Mouse (Mus musculus): ENCODE data around the gene Rmi2.

Gene Rmi2

GRCm38 (mm10) chr16:10821387-10821786, 13.5 kb upstream of the Rmi2 start:
- in situ Hi-C loops (cut with MboI; ENCODE audit: low pct_unique_long_range_greater_than_20kb in 1 of 2, low sequenced_read_pairs in 2 of 2, unreplicated experiment in 1 of 2), result no loop called here

DNA sequence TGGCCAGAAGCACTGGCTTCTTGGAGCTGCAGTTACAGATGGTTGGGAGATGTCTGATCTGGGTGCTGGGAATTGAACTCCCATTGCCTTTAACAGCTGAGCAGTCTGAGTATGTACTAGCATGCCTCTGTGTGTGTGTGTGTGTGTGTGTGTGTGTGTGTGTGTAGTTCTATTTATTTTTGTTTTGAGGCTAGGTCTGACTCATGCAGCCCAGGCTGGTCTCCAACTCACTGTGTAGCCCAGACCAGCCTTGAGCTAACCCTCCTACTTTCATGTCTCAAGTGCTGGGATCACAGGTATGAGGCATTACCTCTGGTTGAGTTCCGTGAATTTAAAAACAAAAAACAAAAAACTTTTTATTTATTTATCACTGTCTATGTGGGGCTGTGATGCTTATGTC, 10.3 kb upstream of the Rmi2 start:
- in situ Hi-C loops (cut with MboI; ENCODE audit: low pct_unique_long_range_greater_than_20kb in 1 of 2, low sequenced_read_pairs in 2 of 2, unreplicated experiment in 1 of 2), result no loop called here

DNA sequence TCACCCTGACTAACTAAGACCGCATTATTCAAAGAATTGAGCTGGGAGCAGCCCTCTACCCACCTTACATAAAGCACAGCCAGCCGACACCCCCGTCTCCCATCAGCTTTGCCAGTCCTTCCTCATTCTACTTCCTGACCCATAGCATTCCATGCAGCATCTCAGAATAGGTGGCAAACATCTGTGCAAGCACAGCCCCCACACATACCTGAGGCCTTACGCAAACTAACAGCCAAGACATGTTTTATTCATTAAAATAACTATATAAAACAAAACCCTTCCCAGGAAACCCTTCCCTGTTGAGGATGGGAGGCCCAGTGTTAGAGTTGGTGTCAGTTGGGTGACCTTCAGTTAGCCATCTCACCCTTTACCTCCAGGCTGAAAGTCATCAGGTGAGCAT, 9.0 kb upstream of the Rmi2 start:
- in situ Hi-C loops (cut with MboI; ENCODE audit: low pct_unique_long_range_greater_than_20kb in 1 of 2, low sequenced_read_pairs in 2 of 2, unreplicated experiment in 1 of 2), result no loop called here

DNA sequence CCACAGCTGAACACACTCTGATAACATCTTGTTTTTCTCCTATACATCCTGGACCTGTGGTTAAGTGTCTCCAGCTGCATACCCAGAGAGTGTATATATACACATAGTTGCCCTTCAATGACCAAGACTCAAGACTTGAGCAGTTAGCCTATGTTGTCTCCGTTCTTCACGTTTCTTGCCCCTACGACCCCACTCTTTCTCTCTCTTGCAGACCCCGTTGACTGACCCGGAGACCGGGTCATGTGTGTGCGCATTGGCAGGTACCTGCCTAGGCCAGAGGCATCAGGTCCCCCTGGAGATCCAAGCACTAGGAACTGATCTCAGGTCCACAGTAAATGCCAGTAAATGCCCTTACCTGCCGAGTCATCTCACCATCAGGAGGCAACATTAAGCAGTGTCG, 7.6 kb upstream of the Rmi2 start:
- in situ Hi-C loops (cut with MboI; ENCODE audit: low pct_unique_long_range_greater_than_20kb in 1 of 2, low sequenced_read_pairs in 2 of 2, unreplicated experiment in 1 of 2), result no loop called here

- in situ Hi-C loops (cut with MboI; ENCODE audit: low pct_unique_long_range_greater_than_20kb in 1 of 2, low sequenced_read_pairs in 2 of 2, unreplicated experiment in 1 of 2), result no loop called here
Measured at GRCm38 (mm10) chr16:10827766-10828460, 6.9 kb upstream of the Rmi2 start.

DNA sequence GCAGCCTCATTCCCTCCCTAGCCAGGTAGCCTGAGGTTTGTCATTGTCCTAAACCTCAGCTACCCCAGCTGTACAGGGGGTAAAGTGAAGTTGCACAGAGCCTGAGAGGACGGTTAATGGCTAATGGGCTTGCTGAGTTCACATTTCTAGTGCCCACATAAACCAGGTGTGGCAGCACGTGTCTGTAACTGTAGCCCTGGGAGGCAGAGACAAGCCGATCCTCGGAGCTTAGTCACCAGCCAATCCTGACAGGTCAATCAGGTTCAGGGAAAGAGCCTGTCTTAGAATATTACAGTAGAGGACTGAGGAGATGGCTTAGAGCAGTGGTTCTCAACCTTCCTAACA, 6.4 kb upstream of the Rmi2 start:
- in situ Hi-C loops (cut with MboI; ENCODE audit: low pct_unique_long_range_greater_than_20kb in 1 of 2, low sequenced_read_pairs in 2 of 2, unreplicated experiment in 1 of 2), result no loop called here

DNA sequence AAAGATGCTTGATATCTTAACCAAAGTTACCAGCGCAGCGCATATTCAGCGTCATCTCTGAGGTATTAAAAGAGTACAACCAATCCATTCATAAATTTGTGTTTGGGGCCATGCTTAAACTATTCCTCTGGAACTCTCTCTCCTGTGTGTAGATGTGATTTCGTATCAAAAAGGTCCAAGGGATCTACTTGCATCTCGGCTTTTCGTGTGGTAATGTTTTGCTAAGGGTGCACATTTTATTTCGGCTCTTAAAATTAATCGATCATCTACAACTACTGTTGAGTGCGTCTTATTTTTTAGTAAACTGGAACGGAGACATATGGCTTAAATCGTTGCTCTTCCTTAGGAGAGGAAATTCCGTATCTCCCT, 333 bp upstream of the Rmi2 start:
- in situ Hi-C loops (cut with MboI; ENCODE audit: low pct_unique_long_range_greater_than_20kb in 1 of 2, low sequenced_read_pairs in 2 of 2, unreplicated experiment in 1 of 2), result no loop called here

GRCm38 (mm10) chr16:10836388-10836787, 1.5 kb downstream of the Rmi2 start:
- in situ Hi-C loops (cut with MboI; ENCODE audit: low pct_unique_long_range_greater_than_20kb in 1 of 2, low sequenced_read_pairs in 2 of 2, unreplicated experiment in 1 of 2), result no loop called here

- in situ Hi-C loops (cut with MboI; ENCODE audit: low pct_unique_long_range_greater_than_20kb in 1 of 2, low sequenced_read_pairs in 2 of 2, unreplicated experiment in 1 of 2), result no loop called here
Measured at GRCm38 (mm10) chr16:10837250-10837649, 2.4 kb downstream of the Rmi2 start.

GRCm38 (mm10) chr16:10837903-10838302, 3.0 kb downstream of the Rmi2 start:
- in situ Hi-C loops (cut with MboI; ENCODE audit: low pct_unique_long_range_greater_than_20kb in 1 of 2, low sequenced_read_pairs in 2 of 2, unreplicated experiment in 1 of 2), result no loop called here

DNA sequence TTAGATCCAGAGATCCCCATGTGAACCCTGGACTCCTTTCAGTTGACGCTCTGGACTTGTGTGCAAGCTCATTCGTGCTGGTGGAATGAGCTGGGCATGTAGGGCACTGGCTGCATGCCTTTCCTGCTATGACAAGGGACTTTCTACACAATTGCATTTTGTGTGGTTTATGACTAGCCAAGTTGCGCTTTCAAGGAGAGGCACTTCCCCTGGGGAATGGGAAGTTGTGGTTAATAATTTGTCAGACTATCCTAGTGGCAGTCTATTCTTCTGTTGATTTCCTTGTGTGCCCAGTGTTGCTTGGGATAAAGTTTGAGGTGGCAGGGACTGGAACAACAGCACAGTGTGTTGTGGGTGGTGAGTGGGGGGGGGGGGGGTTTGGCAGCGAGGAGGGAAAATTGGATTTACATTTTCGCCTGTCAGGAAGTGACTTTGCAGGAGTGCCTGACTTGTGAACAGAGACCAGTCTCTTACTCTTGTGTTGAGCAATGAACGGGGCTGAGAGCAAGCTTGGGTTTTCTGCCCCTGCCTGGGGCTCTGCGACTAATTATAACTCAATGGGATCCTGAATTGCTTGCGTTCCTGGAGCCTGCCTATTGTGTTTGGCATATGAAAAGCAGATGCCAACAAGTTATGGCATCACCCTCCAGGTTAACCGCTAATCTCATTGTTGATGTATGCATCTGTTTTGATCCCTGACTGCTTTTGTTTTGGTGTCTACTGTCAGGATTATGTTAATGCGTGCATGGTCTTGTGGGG, 3.8 kb downstream of the Rmi2 start:
- in situ Hi-C loops (cut with MboI; ENCODE audit: low pct_unique_long_range_greater_than_20kb in 1 of 2, low sequenced_read_pairs in 2 of 2, unreplicated experiment in 1 of 2), result no loop called here

GRCm38 (mm10) chr16:10840018-10840417, 5.2 kb downstream of the Rmi2 start:
- in situ Hi-C loops (cut with MboI; ENCODE audit: low pct_unique_long_range_greater_than_20kb in 1 of 2, low sequenced_read_pairs in 2 of 2, unreplicated experiment in 1 of 2), result loop anchor here in 1 of 2 experiments (10.0 kb wide), 1 partner anchor 265 kb away; no protein-coding TSS in a partner anchor

DNA sequence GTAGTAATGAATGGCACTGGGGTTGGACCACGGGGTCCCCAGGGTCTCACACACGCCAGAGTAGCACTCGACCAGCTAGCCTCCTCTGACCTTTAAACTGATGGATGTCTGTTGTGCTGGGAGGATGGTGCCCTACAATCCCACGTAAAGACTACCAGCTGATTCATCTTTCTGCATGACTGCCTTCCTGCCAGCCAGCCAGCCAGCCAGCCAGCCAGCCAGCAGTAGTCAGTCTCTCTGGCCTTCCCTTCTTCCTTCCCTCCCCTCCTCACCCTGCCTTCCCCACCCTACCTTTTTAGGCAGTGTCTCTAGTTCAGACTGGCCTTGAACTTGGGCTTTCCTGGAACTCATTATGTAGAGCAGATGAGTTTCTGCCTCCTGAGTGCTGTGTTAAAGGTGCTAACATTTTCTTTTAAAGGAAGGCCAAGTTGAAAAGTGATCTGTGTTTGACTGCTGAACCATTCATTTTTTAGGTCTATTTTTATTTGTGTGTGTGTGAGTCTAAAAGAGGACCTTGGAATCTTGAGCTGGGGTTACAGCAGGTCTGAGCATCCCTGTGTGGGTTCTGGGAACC, 7.5 kb downstream of the Rmi2 start:
- in situ Hi-C loops (cut with MboI; ENCODE audit: low pct_unique_long_range_greater_than_20kb in 1 of 2, low sequenced_read_pairs in 2 of 2, unreplicated experiment in 1 of 2), result loop anchor here in 1 of 2 experiments (10.0 kb wide), 1 partner anchor 268 kb away; no protein-coding TSS in a partner anchor

GRCm38 (mm10) chr16:10843486-10844318, 8.8 kb downstream of the Rmi2 start:
- in situ Hi-C loops (cut with MboI; ENCODE audit: low pct_unique_long_range_greater_than_20kb in 1 of 2, low sequenced_read_pairs in 2 of 2, unreplicated experiment in 1 of 2), result loop anchor here in 1 of 2 experiments (10.0 kb wide), 1 partner anchor 269 kb away; no protein-coding TSS in a partner anchor

DNA sequence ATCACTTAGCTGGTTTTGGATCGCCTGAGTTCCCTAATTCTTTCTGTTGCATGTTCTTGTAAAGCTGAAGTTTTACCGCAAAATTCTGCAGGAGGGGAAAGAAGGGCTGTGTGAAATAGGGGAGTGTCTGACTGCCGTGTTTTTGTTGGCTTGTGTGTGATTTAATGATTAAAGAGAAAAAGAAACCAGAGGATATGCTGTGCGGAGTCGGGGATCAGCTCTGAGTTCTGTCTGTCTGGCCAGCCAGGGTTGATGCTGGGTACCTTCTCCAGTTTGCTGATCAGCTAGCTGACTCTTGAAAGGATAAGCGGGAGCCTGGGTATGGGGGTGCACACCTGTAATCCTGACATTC, 9.4 kb downstream of the Rmi2 start:
- in situ Hi-C loops (cut with MboI; ENCODE audit: low pct_unique_long_range_greater_than_20kb in 1 of 2, low sequenced_read_pairs in 2 of 2, unreplicated experiment in 1 of 2), result loop anchor here in 1 of 2 experiments (10.0 kb wide), 1 partner anchor 269 kb away; no protein-coding TSS in a partner anchor

GRCm38 (mm10) chr16:10845952-10846351, 11.1 kb downstream of the Rmi2 start:
- in situ Hi-C loops (cut with MboI; ENCODE audit: low pct_unique_long_range_greater_than_20kb in 1 of 2, low sequenced_read_pairs in 2 of 2, unreplicated experiment in 1 of 2), result loop anchor here in 1 of 2 experiments (10.0 kb wide), 1 partner anchor 271 kb away; no protein-coding TSS in a partner anchor

GRCm38 (mm10) chr16:10846503-10846902, 11.6 kb downstream of the Rmi2 start:
- in situ Hi-C loops (cut with MboI; ENCODE audit: low pct_unique_long_range_greater_than_20kb in 1 of 2, low sequenced_read_pairs in 2 of 2, unreplicated experiment in 1 of 2), result loop anchor here in 1 of 2 experiments (10.0 kb wide), 1 partner anchor 272 kb away; no protein-coding TSS in a partner anchor

DNA sequence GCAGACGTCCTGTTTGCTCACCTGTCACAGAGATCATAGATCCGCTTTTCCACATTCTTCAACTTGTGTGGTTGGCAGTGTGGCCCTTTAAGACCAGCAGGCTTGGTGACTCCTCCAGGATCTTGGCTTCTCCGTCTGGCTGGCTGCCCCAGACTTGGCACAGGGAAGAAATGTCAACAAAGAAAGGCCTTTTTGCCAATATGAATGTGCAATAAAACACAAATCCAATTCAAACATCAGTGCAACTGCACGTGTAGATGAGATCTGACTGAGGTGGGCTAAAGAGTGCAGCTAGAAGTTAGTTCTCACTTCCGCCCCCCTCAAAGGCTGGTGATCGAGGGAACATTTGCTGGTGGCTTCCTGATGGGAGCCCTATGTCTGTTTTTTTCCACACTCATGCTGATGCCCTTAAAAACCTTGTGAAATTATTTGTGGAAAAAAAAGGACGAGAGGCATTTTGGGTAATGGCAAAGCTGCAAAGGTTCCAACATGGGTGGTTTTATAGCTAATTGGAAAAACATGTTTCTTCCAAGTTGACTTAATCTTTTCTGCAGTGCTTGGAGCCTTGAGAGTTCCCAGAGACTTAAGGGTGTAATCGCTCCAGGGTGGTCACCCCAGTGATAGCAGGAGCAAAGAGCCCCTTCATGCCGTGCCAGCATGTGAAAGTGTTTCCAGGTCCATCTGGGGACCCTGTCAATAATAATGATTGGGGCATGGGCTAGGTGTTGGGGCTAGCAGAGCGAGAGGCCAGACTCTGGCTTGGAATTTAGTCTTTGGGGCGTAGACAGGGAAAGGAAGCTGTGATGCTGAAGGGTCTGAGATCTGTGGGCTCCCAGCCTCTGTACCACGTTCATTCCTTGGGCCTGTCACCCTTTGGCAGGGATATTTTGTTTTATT, 15.4 kb downstream of the Rmi2 start:
- in situ Hi-C loops (cut with MboI; ENCODE audit: low pct_unique_long_range_greater_than_20kb in 1 of 2, low sequenced_read_pairs in 2 of 2, unreplicated experiment in 1 of 2), result loop anchor here (10.0 kb wide), 2 partner anchors 265 to 275 kb away; no protein-coding TSS in a partner anchor

All from mouse embryonic stem cell (cell line).